ENCODE assay signal across 9 mouse cellular contexts in the genomic region with DNA sequence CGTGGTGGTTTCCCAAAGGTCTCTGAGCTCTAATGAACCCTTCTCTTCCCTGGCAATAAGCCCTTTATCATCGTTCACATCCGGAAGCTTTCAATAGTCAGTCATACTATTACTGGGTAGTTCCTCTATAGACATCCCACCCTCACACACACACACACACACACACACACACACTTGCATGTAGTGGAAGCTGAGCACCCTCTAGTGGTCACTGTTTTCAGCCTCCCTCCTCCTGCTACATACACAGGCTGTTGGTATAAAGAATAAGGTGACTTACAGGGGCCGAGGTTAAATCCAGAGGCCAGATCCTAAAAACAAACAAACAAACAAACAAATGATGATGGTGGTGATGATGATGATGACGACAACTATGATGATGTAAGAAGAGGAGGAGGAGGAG.
DNase-seq lines count a peak whose midpoint lies in the region; ATAC-seq and TF ChIP-seq lines count a peak whose summit lies in the region.
"Had no signal": no experiment of that assay in that cellular context is flagged by ENCODE, and none has a peak within 500 bp of the region (broad histone marks: within the 10 kb centered on the region; RNA-seq: fewer than 3 reads in every experiment).

No protein-coding gene starts in this region.

- in situ Hi-C loops in Patski (cut with MboI; ENCODE audit: low pct_unique_long_range_greater_than_20kb), result loop anchor here (5.0 to 10.0 kb wide), 3 partner anchors 103 to 417 kb away; no protein-coding TSS in a partner anchor

- peak; percentile 82 for TF ChIP-seq CTCF in Patski (IDR thresholded peaks at IDR 0.05)
- peak; percentile 67 for TF ChIP-seq CTCF in liver, postnatal 0 days (IDR thresholded peaks at IDR 0.05; ENCODE audit: low read depth)

- no peaks in the 10 kb centered on the region for H3K4me1 ChIP-seq in liver, embryonic 11.5 days (replicated peaks; ENCODE audit: control insufficient read depth, insufficient read depth, low read length)
- H3K4me1 ChIP-seq in liver, postnatal 0 days (ENCODE audit: insufficient read depth), result no peaks in the 10 kb centered on the region
- H3K4me1 ChIP-seq in stomach, embryonic 16.5 days (ENCODE audit: control insufficient read depth, insufficient read depth, low read length), result no peaks in the 10 kb centered on the region
- H3K4me1 ChIP-seq: lung, embryonic 15.5 days had no signal

- POLR2A ChIA-PET in Patski (lab: Charles Lee), result no interaction called here

- WGBS in liver, embryonic 11.5 days, result 58% methylated on average over 5 of the region's 5 CpGs
- 45% methylated on average over 5 of the region's 5 CpGs for WGBS in liver, postnatal 0 days (ENCODE audit: insufficient replicate concordance)
- 58% methylated on average over 5 of the region's 5 CpGs for WGBS in stomach, embryonic 16.5 days

- no peaks in the 10 kb centered on the region for H3K36me3 ChIP-seq in liver, embryonic 11.5 days (ENCODE audit: control insufficient read depth, insufficient read depth, low read length)
- H3K36me3 ChIP-seq in liver, postnatal 0 days (replicated peaks; ENCODE audit: insufficient read depth, low read length), result no peaks in the 10 kb centered on the region
- H3K36me3 ChIP-seq in stomach, embryonic 16.5 days (ENCODE audit: control insufficient read depth, insufficient read depth, low read length), result no peaks in the 10 kb centered on the region
- H3K36me3 ChIP-seq: lung, embryonic 15.5 days had no signal

- DNase-seq in liver (peak; percentile 38), Patski (ENCODE audit: low read depth, low spot score) (no peak)
- DNase-seq in liver, embryonic 11.5 days (ENCODE audit: low spot score), result no peak
- peak; percentile 76 for DNase-seq in embryo, embryonic 10.5 days (ENCODE audit: low spot score)
- DNase-seq in hindlimb bud, embryonic 11.5 days (ENCODE audit: extremely low spot score, low read depth, low spot score), result peak; percentile 18
- peak; percentile 39 for DNase-seq in liver, postnatal 0 days

- H3K4me3 ChIP-seq in liver, embryonic 11.5 days (ENCODE audit: low read depth, low read length), result no peak overlapping the region
- H3K4me3 ChIP-seq in liver, postnatal 0 days (ENCODE audit: low read depth, low read length), result no peak overlapping the region
- no peak overlapping the region for H3K4me3 ChIP-seq in stomach, embryonic 16.5 days (replicated peaks; ENCODE audit: low read length)
- H3K4me3 ChIP-seq: erythroblast, embryonic 14.5 days; lung, embryonic 15.5 days had no signal

- no peaks in the 10 kb centered on the region for H3K9me3 ChIP-seq in liver, embryonic 11.5 days (ENCODE audit: control insufficient read depth, low read length)
- no peaks in the 10 kb centered on the region for H3K9me3 ChIP-seq in liver, postnatal 0 days (ENCODE audit: low read length)
- H3K9me3 ChIP-seq in stomach, embryonic 16.5 days (replicated peaks; ENCODE audit: control insufficient read depth, low read length), result no peaks in the 10 kb centered on the region
- H3K9me3 ChIP-seq: lung, embryonic 15.5 days had no signal

- no peak overlapping the region for H3K27ac ChIP-seq in liver, embryonic 11.5 days (ENCODE audit: low read depth, low read length)
- no peak overlapping the region for H3K27ac ChIP-seq in liver, postnatal 0 days (ENCODE audit: low read depth)
- no peak overlapping the region for H3K27ac ChIP-seq in stomach, embryonic 16.5 days (ENCODE audit: low read length)
- H3K27ac ChIP-seq: lung, embryonic 15.5 days had no signal

- no peak for ATAC-seq in liver, embryonic 11.5 days (replicated peaks; ENCODE audit: low FRiP score)
- ATAC-seq in Patski, result no peak
- no peak for ATAC-seq in liver, postnatal 0 days
- 0 out of 2 replicates have a peak, but pooled peaks have one; percentile 44 for ATAC-seq in stomach, embryonic 16.5 days (ENCODE audit: insufficient read depth, low FRiP score)

- no peak overlapping the region for H3K9ac ChIP-seq in liver, embryonic 11.5 days (ENCODE audit: low read depth, low read length)
- H3K9ac ChIP-seq in liver, postnatal 0 days (replicated peaks), result no peak overlapping the region
- H3K9ac ChIP-seq in stomach, embryonic 16.5 days (ENCODE audit: low read length), result no peak overlapping the region
- H3K9ac ChIP-seq: lung, embryonic 15.5 days had no signal

- CTCF ChIA-PET in Patski (lab: Charles Lee), result interaction anchor here (0.7 to 2.1 kb wide), 10 partner anchors 23 to 499 kb away, joined by 3 to 7 read pairs (median 3); no protein-coding TSS in a partner anchor

- no peak for TF ChIP-seq EP300 in liver, postnatal 0 days (IDR thresholded peaks at IDR 0.05; ENCODE audit: low read depth)

- no peak overlapping the region for H3K4me2 ChIP-seq in liver, embryonic 11.5 days
- H3K4me2 ChIP-seq in liver, postnatal 0 days (ENCODE audit: low read depth, low read length), result no peak overlapping the region
- no peak overlapping the region for H3K4me2 ChIP-seq in stomach, embryonic 16.5 days (ENCODE audit: low read depth, low read length)
- H3K4me2 ChIP-seq: lung, embryonic 15.5 days had no signal

- H3K27me3 ChIP-seq in liver, embryonic 11.5 days (replicated peaks; ENCODE audit: control insufficient read depth, insufficient read depth, low read length), result no peaks in the 10 kb centered on the region
- peaks cover 4% of the 10 kb centered on the region for H3K27me3 ChIP-seq in Patski
- H3K27me3 ChIP-seq in liver, postnatal 0 days (ENCODE audit: insufficient read depth, low read length), result no peaks in the 10 kb centered on the region
- H3K27me3 ChIP-seq in stomach, embryonic 16.5 days (ENCODE audit: control insufficient read depth, insufficient read depth, low read length), result no peaks in the 10 kb centered on the region

Comparison
In these comparisons a context has a peak if more than half of its experiments do, and no peak if none do; other contexts are left out.
1. DNase-seq: peak in liver (single experiment), embryo, embryonic 10.5 days (single experiment), hindlimb bud, embryonic 11.5 days (single experiment) and liver, postnatal 0 days (single experiment); none in liver, embryonic 11.5 days (single experiment) and Patski (single experiment).